Mouse (Mus musculus): ENCODE measurements around the gene Olfr1509.

DNA sequence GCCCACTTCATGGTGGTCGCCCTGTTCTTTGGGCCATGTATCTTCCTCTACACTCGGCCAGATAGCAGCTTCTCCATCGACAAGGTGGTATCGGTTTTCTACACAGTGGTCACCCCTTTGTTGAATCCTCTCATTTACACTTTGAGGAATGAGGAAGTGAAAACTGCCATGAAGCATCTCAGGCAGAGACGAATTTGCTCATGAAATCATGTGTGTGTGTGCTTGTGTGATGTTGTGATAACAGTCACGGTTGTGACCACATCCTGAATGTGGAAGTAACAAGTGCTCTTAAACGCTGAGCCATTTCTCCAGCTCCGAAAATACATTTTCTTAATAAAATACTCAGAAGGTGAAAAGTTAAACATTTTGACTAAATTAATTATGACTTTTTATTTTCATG, 8.3 kb downstream of the Olfr1509 start:
- TF ChIP-seq POLR2A (IDR thresholded peaks at IDR 0.05; ENCODE audit: borderline replicate concordance, extremely low read depth, insufficient read depth, insufficient read length, poor library complexity, severe bottlenecking) (no peak), CTCF (IDR thresholded peaks at IDR 0.05; ENCODE audit: borderline replicate concordance, extremely low read depth, insufficient read depth, insufficient read length) (no peak)
